Mouse (Mus musculus) midbrain, embryonic 14.5 days (tissue): ENCODE data around the gene Zdhhc22. TPM values are rescaled to one million over a fixed set of nuclear protein-coding genes. Genes with fewer than 3 reads are reported as not detected.

ENCODE experiments used
- ATAC-seq: fragments of 200-750 bp; cut with Nextera tagmentation; 2 replicates; pipeline ENCODE4 v1.8.0; 2017; ENCODE audit warnings: moderate number of reproducible peaks, moderate library complexity; ENCODE audit not compliant: low FRiP score, low TSS enrichment
- DNase-seq: peaks from one replicate; pipeline ENCODE4 v3.0.0-alpha.2; 2015
- H3K27ac ChIP-seq: fragments of 300-500 bp; sonication (generic); replicated peaks from 2 replicates; pipeline ENCODE4 v1.5.1; 2014; ENCODE audit warnings: mild to moderate bottlenecking, low read depth, low read length, moderate library complexity
- H3K27me3 ChIP-seq: fragments of 300-500 bp; sonication (generic); 2 replicates; pipeline ENCODE4 v1.6.1; 2014; ENCODE audit warnings: low read length, control low read depth, mixed read lengths; ENCODE audit not compliant: control insufficient read depth, insufficient read depth
- H3K36me3 ChIP-seq: fragments of 300-500 bp; sonication (generic); 2 replicates; pipeline ENCODE4 v1.6.1; 2014; ENCODE audit warnings: low read length, control low read depth; ENCODE audit not compliant: control insufficient read depth, insufficient read depth
- H3K4me1 ChIP-seq: fragments of 300-500 bp; sonication (generic); 2 replicates; pipeline ENCODE4 v1.6.1; 2014; ENCODE audit warnings: mild to moderate bottlenecking, antibody characterized with exemption, low read length, control low read depth; ENCODE audit not compliant: control insufficient read depth, insufficient read depth
- H3K4me2 ChIP-seq: fragments of 300-500 bp; sonication (generic); 2 replicates; pipeline ENCODE4 v1.6.1; 2014; ENCODE audit warnings: mild to moderate bottlenecking, low read length, moderate library complexity
- H3K4me3 ChIP-seq: fragments of 300-500 bp; sonication (generic); replicated peaks from 2 replicates; pipeline ENCODE4 v1.5.1; 2014; ENCODE audit warnings: low read depth, low read length
- H3K9ac ChIP-seq: fragments of 300-500 bp; sonication (generic); replicated peaks from 2 replicates; pipeline ENCODE4 v1.6.1; 2014; ENCODE audit warnings: mild to moderate bottlenecking, low read length, moderate library complexity
- H3K9me3 ChIP-seq: fragments of 300-500 bp; sonication (generic); 2 replicates; pipeline ENCODE4 v1.6.1; 2016; ENCODE audit warnings: low read length, control low read depth, mixed read lengths; ENCODE audit not compliant: control insufficient read depth
- WGBS: fragments of 180-500 bp; shearing (Covaris S2); extraction: QIAGEN DNeasy Blood & Tissue Kit; methylation state at CpG from one replicate; pipeline ENCODE4 v1.1.7; 2014; 5-methylcytosine and 5-hydroxymethylcytosine counted together
- polyA plus RNA-seq: library from polyadenylated mRNA; unstranded; fragments of >200 nt; fragmentation: Nextera tagmentation; extraction: Ambion mirVana; gene quantifications from 2 replicates; pipeline ENCODE4 v1.2.1, GENCODE M21; 2014

Zdhhc22 gene
- polyA plus RNA-seq, 1 experiment from 2014 or later, result 10.7 TPM

- ATAC-seq, result no peak
- WGBS, result 82% methylated on average over 3 of the region's 3 CpGs
These were observed 33.2 kb upstream of the Zdhhc22 start for GRCm38 (mm10) chr12:87023456-87023855.

DNA sequence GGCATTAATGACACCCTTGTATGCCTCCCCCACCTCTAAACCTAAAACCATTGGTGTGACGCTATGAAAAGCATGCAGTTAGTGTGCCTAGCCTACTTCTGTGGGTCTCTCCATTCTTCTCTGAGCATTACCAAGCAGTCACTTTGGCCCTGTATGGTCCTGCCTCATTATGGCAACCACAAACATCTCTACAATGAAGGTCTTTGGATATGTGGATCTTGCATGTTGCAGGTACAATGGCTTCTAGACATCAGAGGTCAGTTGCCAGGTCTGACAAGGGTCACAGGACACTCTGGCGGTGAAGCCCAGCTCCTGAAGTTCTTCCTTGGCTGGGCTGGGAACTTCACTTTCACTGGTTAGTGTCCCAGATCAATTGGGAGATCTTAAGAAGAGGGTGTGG lies 31.8 kb upstream of the Zdhhc22 start:
- ATAC-seq, result no peak
- H3K4me2 ChIP-seq, result no peak overlapping the region

More at GRCm38 (mm10) chr12:87023456-87023855, 33.2 kb upstream of the Zdhhc22 start:
- no peak overlapping the region for H3K27ac ChIP-seq
- no peak for DNase-seq
- H3K4me3 ChIP-seq, result no peak overlapping the region
- peaks cover 4% of the 10 kb centered on the region; the same call in 1 of the 2 replicates for H3K4me1 ChIP-seq
- no peak overlapping the region for H3K9ac ChIP-seq
- no peaks in the 10 kb centered on the region for H3K36me3 ChIP-seq
- no peaks in the 10 kb centered on the region for H3K9me3 ChIP-seq
- H3K27me3 ChIP-seq, result no peaks in the 10 kb centered on the region
- no peak overlapping the region for H3K4me2 ChIP-seq

DNA sequence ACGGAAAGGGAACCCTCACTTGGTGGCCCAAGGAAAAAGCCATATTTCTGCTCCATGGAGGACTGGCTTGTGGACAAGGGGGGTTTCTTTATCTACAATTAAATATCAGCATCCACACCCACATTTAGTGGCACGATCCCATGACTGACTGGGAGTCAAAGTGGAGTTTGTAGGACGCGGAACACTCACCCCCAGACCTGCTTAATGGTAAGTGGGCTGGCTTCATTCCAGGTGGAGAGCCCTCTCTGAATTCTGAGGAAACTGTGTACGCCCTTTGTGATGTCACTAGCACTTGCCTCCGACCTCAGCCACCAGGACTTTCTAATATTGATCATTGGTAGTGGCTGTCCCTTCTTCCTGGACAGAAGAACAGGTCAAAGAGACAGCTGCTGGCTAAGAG lies 30.8 kb upstream of the Zdhhc22 start, which contains the start of gene Tmem63c:
Gene Tmem63c (plus strand): TSS at position 301 of the 400 bp plus-strand sequence.
- no peak for DNase-seq
- ATAC-seq, result no peak
- no peaks in the 10 kb centered on the region for H3K9me3 ChIP-seq
- no peaks in the 10 kb centered on the region for H3K4me1 ChIP-seq
- H3K27ac ChIP-seq, result no peak within 1 kb of the TSS
- no peaks in the 10 kb centered on the region for H3K27me3 ChIP-seq
- no peaks in the 10 kb centered on the region for H3K36me3 ChIP-seq
- WGBS, result 79% methylated on average over 6 of the region's 6 CpGs
- H3K9ac ChIP-seq, result no peak within 1 kb of the TSS
- H3K4me2 ChIP-seq, result no peak within 1 kb of the TSS
- no peak within 1 kb of the TSS for H3K4me3 ChIP-seq

More for the DNA sequence above, 31.8 kb upstream of the Zdhhc22 start:
- Histone ChIP-seq H3K36me3 (no peaks in the 10 kb centered on the region), H3K9me3 (no peaks in the 10 kb centered on the region), H3K4me3 (no peak overlapping the region), H3K27me3 (no peaks in the 10 kb centered on the region), H3K4me1 (no peaks in the 10 kb centered on the region), H3K27ac (no peak overlapping the region), H3K9ac (no peak overlapping the region)
- 84% methylated on average over 2 of the region's 2 CpGs for WGBS
- no peak for DNase-seq

GRCm38 (mm10) chr12:87018756-87019155 lies 28.5 kb upstream of the Zdhhc22 start:
- Histone ChIP-seq H3K4me2 (no peak overlapping the region), H3K27ac (no peak overlapping the region), H3K9ac (no peak overlapping the region), H3K27me3 (no peaks in the 10 kb centered on the region), H3K36me3 (no peaks in the 10 kb centered on the region), H3K4me3 (no peak overlapping the region), H3K4me1 (no peaks in the 10 kb centered on the region), H3K9me3 (no peaks in the 10 kb centered on the region)
- DNase-seq (no peak), ATAC-seq (no peak)
- WGBS, result 82% methylated on average over 2 of the region's 2 CpGs

DNA sequence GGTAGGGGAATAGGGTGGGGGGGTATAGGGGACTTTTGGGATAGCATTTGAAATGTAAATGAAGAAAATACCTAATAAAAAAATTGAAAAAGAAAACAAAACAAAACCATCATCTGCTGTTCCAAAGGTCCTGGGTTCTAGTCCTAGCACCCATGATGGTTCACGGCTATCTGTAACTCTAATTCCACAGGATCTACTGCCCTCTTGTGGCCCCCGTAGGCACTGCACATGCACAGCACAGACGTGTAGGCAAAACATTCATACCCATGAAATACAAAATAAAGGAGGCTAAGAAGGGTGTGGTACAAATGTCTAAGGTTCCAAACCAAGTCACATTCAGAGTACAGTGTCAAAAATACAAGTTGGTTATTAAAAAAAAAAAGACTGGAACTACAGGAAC lies 26.8 kb upstream of the Zdhhc22 start:
- Histone ChIP-seq H3K36me3 (no peaks in the 10 kb centered on the region), H3K9me3 (no peaks in the 10 kb centered on the region), H3K27ac (no peak overlapping the region), H3K4me3 (no peak overlapping the region), H3K4me1 (no peaks in the 10 kb centered on the region), H3K4me2 (no peak overlapping the region), H3K9ac (no peak overlapping the region), H3K27me3 (no peaks in the 10 kb centered on the region)
- 47% methylated on average over 3 of the region's 3 CpGs for WGBS
- DNase-seq (no peak), ATAC-seq (no peak)

GRCm38 (mm10) chr12:87004596-87004995 lies 14.4 kb upstream of the Zdhhc22 start:
- no peak overlapping the region for H3K4me2 ChIP-seq
- ATAC-seq (no peak), DNase-seq (no peak)
- 82% methylated on average over 4 of the region's 4 CpGs for WGBS
- H3K4me3 ChIP-seq, result no peak overlapping the region
- H3K27ac ChIP-seq, result peak overlapping the region; percentile 42
- H3K4me1 ChIP-seq, result peaks cover 5% of the 10 kb centered on the region; the same call in 1 of the 2 replicates
- H3K9me3 ChIP-seq, result no peaks in the 10 kb centered on the region
- no peaks in the 10 kb centered on the region for H3K36me3 ChIP-seq
- H3K9ac ChIP-seq, result no peak overlapping the region
- H3K27me3 ChIP-seq, result no peaks in the 10 kb centered on the region

- Histone ChIP-seq H3K27ac (no peak overlapping the region), H3K27me3 (no peaks in the 10 kb centered on the region), H3K9me3 (no peaks in the 10 kb centered on the region), H3K4me3 (no peak overlapping the region), H3K4me2 (no peak overlapping the region), H3K36me3 (no peaks in the 10 kb centered on the region), H3K9ac (no peak overlapping the region), H3K4me1 (peaks cover 5% of the 10 kb centered on the region; the same call in 1 of the 2 replicates)
- 54% methylated on average over 3 of the region's 3 CpGs for WGBS
- no peak for DNase-seq
- no peak for ATAC-seq
These were observed 13.4 kb upstream of the Zdhhc22 start for GRCm38 (mm10) chr12:87003606-87004005.

DNA sequence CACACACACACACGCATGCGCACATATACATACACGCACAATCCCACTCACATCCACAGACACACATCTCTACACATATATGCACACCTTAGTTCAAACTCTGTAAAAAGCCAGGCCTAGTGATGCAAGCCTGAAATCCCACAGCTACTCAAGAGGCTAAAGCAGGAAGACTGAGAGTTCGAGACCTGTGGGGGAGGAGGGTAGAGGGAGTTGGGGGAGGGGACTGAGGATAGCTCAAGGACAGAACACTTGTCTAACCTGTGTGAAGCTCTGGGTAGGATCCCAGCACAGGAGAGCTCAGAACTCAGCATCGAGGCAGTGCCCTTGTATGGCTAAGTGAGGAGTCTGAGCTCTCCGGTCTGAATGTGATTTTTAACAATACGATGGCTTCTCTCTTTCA lies 12.6 kb upstream of the Zdhhc22 start:
- Histone ChIP-seq H3K4me2 (no peak overlapping the region), H3K27ac (no peak overlapping the region), H3K27me3 (no peaks in the 10 kb centered on the region), H3K9ac (no peak overlapping the region), H3K4me3 (no peak overlapping the region), H3K36me3 (no peaks in the 10 kb centered on the region), H3K9me3 (no peaks in the 10 kb centered on the region), H3K4me1 (peaks cover 5% of the 10 kb centered on the region; the same call in 1 of the 2 replicates)
- DNase-seq (no peak), ATAC-seq (no peak)
- WGBS, result 77% methylated on average over 7 of the region's 7 CpGs

GRCm38 (mm10) chr12:87002209-87002608 lies 12.0 kb upstream of the Zdhhc22 start:
- no peak for DNase-seq
- no peak overlapping the region for H3K27ac ChIP-seq
- H3K9ac ChIP-seq, result no peak overlapping the region
- 65% methylated on average over 7 of the region's 7 CpGs for WGBS
- no peak overlapping the region for H3K4me2 ChIP-seq
- no peaks in the 10 kb centered on the region for H3K36me3 ChIP-seq
- H3K27me3 ChIP-seq, result no peaks in the 10 kb centered on the region
- no peak for ATAC-seq
- H3K9me3 ChIP-seq, result no peaks in the 10 kb centered on the region
- H3K4me1 ChIP-seq, result peaks cover 5% of the 10 kb centered on the region; the same call in 1 of the 2 replicates
- H3K4me3 ChIP-seq, result no peak overlapping the region
